Mouse (Mus musculus) heart, embryonic 16.5 days (tissue): ENCODE measurements at regions not wholly inside any gene's neighbourhood (a gene's known extent, or its start where the extent isn't known, plus 50 kb on each side); places are given as distances from the start of the nearest gene placed in this dataset.

Source experiments
- ATAC-seq: fragments of 200-750 bp; cut with Nextera tagmentation; replicated peaks from 2 replicates; pipeline ENCODE4 v1.8.0; 2017; ENCODE audit warnings: moderate number of reproducible peaks; ENCODE audit not compliant: insufficient read depth, low FRiP score; ENCODE audit errors: extremely low read depth
- H3K27ac ChIP-seq: fragments of 300-500 bp; sonication (generic); 2 replicates; pipeline ENCODE4 v1.5.1; 2014; ENCODE audit warnings: mild to moderate bottlenecking, low read length, control low read depth, moderate library complexity
- H3K27me3 ChIP-seq: fragments of 300-500 bp; sonication (generic); 2 replicates; pipeline ENCODE4 v1.6.1; 2014; ENCODE audit warnings: low read length, mixed read lengths; ENCODE audit not compliant: control insufficient read depth, insufficient read depth
- H3K36me3 ChIP-seq: fragments of 300-500 bp; sonication (generic); 2 replicates; pipeline ENCODE4 v1.6.1; 2014; ENCODE audit not compliant: control insufficient read depth, insufficient read depth
- H3K4me1 ChIP-seq: fragments of 300-500 bp; sonication (generic); 2 replicates; pipeline ENCODE4 v1.6.1; 2014; ENCODE audit warnings: low read length, mixed read lengths; ENCODE audit not compliant: control insufficient read depth, insufficient read depth
- H3K4me2 ChIP-seq: fragments of 300-500 bp; sonication (generic); 2 replicates; pipeline ENCODE4 v1.6.1; 2014; ENCODE audit warnings: low read depth, mild to moderate bottlenecking, control low read depth, low read length
- H3K4me3 ChIP-seq: fragments of 300-500 bp; sonication (generic); 2 replicates; pipeline ENCODE4 v1.5.1; 2014; ENCODE audit warnings: mild to moderate bottlenecking, control low read depth, low read length
- H3K9ac ChIP-seq: fragments of 300-500 bp; sonication (generic); 2 replicates; pipeline ENCODE4 v1.6.1; 2014; ENCODE audit warnings: low read length, control low read depth
- H3K9me3 ChIP-seq: fragments of 300-500 bp; sonication (generic); replicated peaks from 2 replicates; pipeline ENCODE4 v1.6.1; 2016; ENCODE audit warnings: low read length; ENCODE audit not compliant: control insufficient read depth
- WGBS: fragments of 180-500 bp; shearing (Covaris S2); extraction: QIAGEN DNeasy Blood & Tissue Kit; methylation state at CpG from one replicate; pipeline ENCODE4 v1.1.7; 2014; 5-methylcytosine and 5-hydroxymethylcytosine counted together

DNA sequence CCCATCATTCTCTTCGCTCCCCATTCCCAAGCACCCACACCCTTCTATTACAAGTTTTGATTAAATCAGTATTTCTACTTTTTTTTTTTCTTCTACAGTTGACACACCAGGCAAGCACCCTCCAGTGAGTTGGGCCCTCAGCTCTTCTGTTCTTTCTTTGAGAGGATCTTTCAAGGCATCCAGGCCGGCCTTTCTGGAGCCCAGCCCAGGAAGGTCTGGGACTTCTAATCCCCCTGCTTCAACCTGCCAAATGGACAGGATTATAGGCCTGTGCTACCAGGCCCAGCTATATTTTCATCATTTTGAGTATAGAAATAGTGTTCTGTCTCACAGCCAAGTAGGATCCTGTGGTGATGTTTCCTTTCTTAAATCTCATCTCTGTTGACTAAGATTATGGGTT, 94.0 kb upstream of the Nebl start:
- Histone ChIP-seq H3K27ac (no peak overlapping the region), H3K27me3 (no peaks in the 10 kb centered on the region), H3K36me3 (no peaks in the 10 kb centered on the region), H3K4me1 (no peaks in the 10 kb centered on the region), H3K4me3 (no peak overlapping the region), H3K4me2 (no peak overlapping the region), H3K9ac (no peak overlapping the region), H3K9me3 (no peaks in the 10 kb centered on the region)
- ATAC-seq = no peak
- WGBS = 81% methylated on average over 2 of the region's 2 CpGs

DNA sequence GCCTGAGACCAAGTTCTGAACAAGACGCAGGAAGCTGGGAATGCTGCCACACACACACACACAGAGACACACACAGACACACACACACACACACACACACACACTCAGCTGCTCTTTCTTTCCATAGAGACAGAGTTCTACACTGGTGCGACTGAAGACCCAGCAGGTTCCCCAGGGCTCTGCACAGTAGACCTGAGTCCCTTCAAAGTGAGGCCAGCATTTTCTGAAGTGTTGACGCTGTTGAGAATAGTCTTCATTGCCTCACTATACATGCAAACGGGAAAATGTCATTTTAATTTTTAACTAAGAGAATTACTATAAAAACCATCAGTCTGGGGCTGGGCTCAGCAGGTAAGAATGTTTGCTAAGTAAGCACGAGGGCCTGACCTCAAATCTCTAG, 92.9 kb upstream of the Nebl start:
- H3K4me2 ChIP-seq = no peak overlapping the region
- no peaks in the 10 kb centered on the region for H3K27me3 ChIP-seq
- no peak for ATAC-seq
- WGBS = 75% methylated on average over 5 of the region's 5 CpGs
- H3K4me1 ChIP-seq = no peaks in the 10 kb centered on the region
- H3K9ac ChIP-seq = no peak overlapping the region
- no peaks in the 10 kb centered on the region for H3K36me3 ChIP-seq
- H3K4me3 ChIP-seq = no peak overlapping the region
- H3K27ac ChIP-seq = no peak overlapping the region
- no peaks in the 10 kb centered on the region for H3K9me3 ChIP-seq

DNA sequence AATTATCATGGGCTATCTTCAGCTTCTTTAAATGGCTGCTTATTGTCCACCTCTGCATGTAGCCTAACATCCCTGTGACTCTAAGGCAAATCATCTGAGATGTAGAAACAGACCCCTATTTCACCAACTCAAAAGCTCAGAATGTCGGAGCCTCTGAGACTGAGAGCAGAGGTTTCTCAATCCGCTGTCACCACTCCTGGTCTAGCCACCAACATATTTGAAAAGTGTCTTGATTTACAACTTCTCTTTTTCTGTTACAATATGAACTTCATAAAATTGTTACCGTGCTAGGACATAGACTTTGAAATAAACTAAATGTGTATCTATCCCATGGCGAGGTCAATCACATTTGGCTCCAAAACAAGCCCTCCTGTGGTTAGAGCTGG, 91.3 kb upstream of the Nebl start:
- Histone ChIP-seq H3K4me3 (no peak overlapping the region), H3K4me1 (no peaks in the 10 kb centered on the region), H3K9ac (no peak overlapping the region), H3K27me3 (no peaks in the 10 kb centered on the region), H3K9me3 (no peaks in the 10 kb centered on the region), H3K4me2 (no peak overlapping the region), H3K27ac (no peak overlapping the region), H3K36me3 (no peaks in the 10 kb centered on the region)
- WGBS = 79% methylated on average over 4 of the region's 4 CpGs
- no peak for ATAC-seq

DNA sequence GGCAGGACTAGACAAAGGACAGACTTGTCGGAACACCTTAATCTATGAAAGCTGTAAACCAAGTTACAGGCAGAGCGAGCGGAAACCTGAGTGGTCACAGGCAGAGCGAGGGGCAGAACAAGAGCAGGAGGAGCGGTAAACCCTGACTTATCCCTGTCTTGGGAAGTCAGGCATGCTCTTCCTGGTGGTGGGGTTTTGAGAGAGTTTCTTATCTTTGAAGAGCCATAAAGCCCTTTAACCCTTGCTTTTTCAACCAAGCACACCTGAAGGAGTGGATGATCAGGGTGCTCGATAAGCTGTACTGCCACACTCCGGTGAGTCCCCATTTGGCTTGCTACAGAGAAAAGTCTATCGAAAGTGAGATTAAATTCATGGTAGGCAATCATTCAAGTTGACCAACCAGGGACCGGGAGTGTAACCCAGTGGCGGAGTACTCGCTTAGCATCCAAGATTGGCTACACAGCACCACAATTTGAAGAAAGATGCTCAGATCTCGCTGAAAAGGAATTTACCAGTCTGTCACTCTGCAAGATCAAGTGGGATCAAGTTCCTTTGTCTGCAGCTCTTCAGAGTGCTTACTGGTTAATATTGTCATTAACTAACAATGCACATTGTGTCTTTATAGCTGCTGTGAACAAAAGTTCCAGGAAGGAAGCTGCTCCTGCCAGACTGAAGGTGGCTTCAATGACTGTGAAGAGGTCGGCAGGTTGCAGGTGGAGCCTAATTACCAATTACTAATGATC, 90.8 kb upstream of the Nebl start:
- WGBS = 83% methylated on average over 13 of the region's 13 CpGs
- H3K9me3 ChIP-seq = no peaks in the 10 kb centered on the region
- H3K9ac ChIP-seq = no peak overlapping the region
- no peaks in the 10 kb centered on the region for H3K36me3 ChIP-seq
- no peaks in the 10 kb centered on the region for H3K27me3 ChIP-seq
- H3K4me3 ChIP-seq = no peak overlapping the region
- ATAC-seq = no peak
- H3K4me2 ChIP-seq = no peak overlapping the region
- H3K27ac ChIP-seq = no peak overlapping the region
- H3K4me1 ChIP-seq = no peaks in the 10 kb centered on the region

DNA sequence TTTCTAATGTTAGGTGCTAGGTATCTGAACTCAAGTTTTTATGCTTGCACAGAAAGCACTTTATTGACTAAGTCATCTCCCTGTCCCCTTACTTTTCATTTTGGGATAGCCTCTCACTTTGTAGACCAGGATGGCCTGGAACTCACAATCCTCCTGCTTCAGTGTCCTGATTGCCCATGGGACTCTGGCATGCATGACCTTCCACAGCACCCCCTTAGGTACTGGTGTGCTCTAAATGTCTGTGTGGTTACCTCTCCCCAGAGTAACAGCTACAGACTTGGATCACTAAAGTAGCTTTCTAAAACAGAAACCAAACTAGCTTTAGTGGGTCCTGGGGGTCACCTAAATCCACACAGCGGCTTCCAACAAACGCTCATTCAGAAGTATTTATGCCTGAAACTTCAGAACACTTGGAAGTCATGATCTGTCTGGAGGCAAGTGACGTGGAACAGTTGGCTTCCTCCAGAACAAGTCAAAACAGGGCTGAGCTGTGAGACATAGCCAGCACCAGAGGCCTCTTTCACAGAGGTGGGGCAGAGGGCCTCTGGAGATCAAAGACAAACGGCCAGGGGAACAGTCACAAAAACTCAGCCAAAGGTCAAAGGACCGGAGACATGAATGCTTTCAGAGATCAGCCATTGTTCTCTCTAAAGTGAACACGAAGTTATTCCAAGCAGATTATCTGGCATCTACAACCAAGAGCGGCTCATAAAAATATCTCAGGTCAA, 80.8 kb upstream of the Nebl start:
- H3K27me3 ChIP-seq = no peaks in the 10 kb centered on the region
- H3K27ac ChIP-seq = no peak overlapping the region
- H3K4me2 ChIP-seq = no peak overlapping the region
- no peaks in the 10 kb centered on the region for H3K36me3 ChIP-seq
- 36% methylated on average over 7 of the region's 7 CpGs for WGBS
- no peak overlapping the region for H3K9ac ChIP-seq
- H3K9me3 ChIP-seq = no peaks in the 10 kb centered on the region
- no peak overlapping the region for H3K4me3 ChIP-seq
- peaks cover 4% of the 10 kb centered on the region; the same call in 1 of the 2 replicates for H3K4me1 ChIP-seq
- no peak for ATAC-seq
